Mouse (Mus musculus) C2C12 (cell line): Measurements from ENCODE around the gene Cntnap2. TPM values are rescaled to one million over a fixed set of nuclear protein-coding genes. Genes with fewer than 3 reads are reported as not detected.

ENCODE experiments used
- H3K27me3 ChIP-seq: one replicate; pipeline ENCODE4 v1.6.1; 2011; ENCODE audit not compliant: control insufficient read depth, insufficient read depth, insufficient read length
- H3K36me3 ChIP-seq: one replicate; pipeline ENCODE4 v1.6.1; 2011; ENCODE audit not compliant: control insufficient read depth, insufficient read depth
- H3K4me3 ChIP-seq: one replicate; pipeline ENCODE4 v1.5.1; 2011; ENCODE audit warnings: mild to moderate bottlenecking, control low read depth; ENCODE audit not compliant: poor library complexity, insufficient read depth, severe bottlenecking
- H3K79me2 ChIP-seq: one replicate; pipeline ENCODE4 v1.6.1; 2011; ENCODE audit not compliant: control insufficient read depth, insufficient read depth
- H3K79me3 ChIP-seq: one replicate; pipeline ENCODE4 v1.6.1; 2011; ENCODE audit warnings: low read depth, control low read depth
- H3ac ChIP-seq: one replicate; pipeline ENCODE3; 2011; ENCODE audit warnings: low read depth; ENCODE audit not compliant: control insufficient read depth, insufficient read length
- CEBPB ChIP-seq: IDR thresholded peaks from one replicate; pipeline ENCODE4 v1.6.1; 2011; ENCODE audit warnings: low read depth, mild to moderate bottlenecking, control low read depth, moderate library complexity
- CTCF ChIP-seq: IDR thresholded peaks from one replicate; pipeline ENCODE4 v1.5.1; 2011; ENCODE audit not compliant: control insufficient read depth, insufficient read depth, insufficient read length
- FOSL1 ChIP-seq: IDR thresholded peaks from one replicate; pipeline ENCODE4 v1.8.0; 2011; ENCODE audit warnings: mild to moderate bottlenecking, low read length; ENCODE audit not compliant: poor library complexity, insufficient read depth, severe bottlenecking
- MAX ChIP-seq: IDR thresholded peaks from one replicate; pipeline ENCODE4 v1.6.1; 2011; ENCODE audit warnings: mild to moderate bottlenecking, control low read depth
- MYOD1 ChIP-seq: IDR thresholded peaks from one replicate; pipeline ENCODE4 v1.6.1; 2011; ENCODE audit warnings: low read depth; ENCODE audit not compliant: control insufficient read depth, insufficient read length
- MYOG ChIP-seq: IDR thresholded peaks from one replicate; pipeline ENCODE4 v1.6.1; 2011; ENCODE audit not compliant: control insufficient read depth, insufficient read length; ENCODE audit errors: extremely low read depth
- USF1 ChIP-seq: IDR thresholded peaks from one replicate; pipeline ENCODE4 v1.6.1; 2011; ENCODE audit warnings: low read depth, mild to moderate bottlenecking, control low read depth, moderate library complexity
- polyA plus RNA-seq: library from polyadenylated mRNA; unstranded; fragments of >200 nt; fragmentation: generic; extraction: Trizol; gene quantifications from one replicate; pipeline ENCODE4 v1.2.1, GENCODE M21; 2012; ENCODE audit warnings: missing spikeins

Gene Cntnap2
- polyA plus RNA-seq, 1 experiment, result 0.02 TPM

DNA sequence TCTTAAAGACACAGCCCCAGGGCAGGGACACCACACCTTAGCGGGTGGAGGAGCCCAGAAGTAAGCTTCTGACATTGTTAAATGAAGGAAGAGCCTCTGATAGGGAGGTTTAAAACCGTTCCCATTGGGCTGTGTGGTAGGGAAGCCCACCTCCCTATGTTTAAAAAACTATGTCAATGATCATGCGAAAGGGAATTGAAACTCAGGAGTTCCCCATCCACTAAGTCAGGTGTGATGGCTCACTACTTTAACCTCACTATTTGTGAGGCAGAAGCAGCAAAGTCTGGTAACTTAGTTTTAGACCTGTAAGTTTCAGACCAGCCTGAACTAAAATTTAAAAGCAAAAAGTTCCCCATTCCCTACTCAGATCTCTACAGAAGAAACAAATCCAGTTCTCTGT is 2210.3 kb downstream of the Cntnap2 start:
- Histone ChIP-seq H3K36me3 (no peaks in the 10 kb centered on the region), H3K79me2 (no peaks in the 10 kb centered on the region), H3K4me3 (no peak overlapping the region), H3K27me3 (no peaks in the 10 kb centered on the region), H3K79me3 (no peaks in the 10 kb centered on the region), H3ac (no peak overlapping the region)
- TF ChIP-seq MYOG (no peak), MAX (no peak), CEBPB (no peak), FOSL1 (no peak), CTCF (no peak), MYOD1 (no peak), USF1 (no peak)

GRCm38 (mm10) chr6:47271576-47271975 is 2212.4 kb downstream of the Cntnap2 start:
- Histone ChIP-seq H3K36me3 (no peaks in the 10 kb centered on the region), H3K79me2 (no peaks in the 10 kb centered on the region), H3K27me3 (no peaks in the 10 kb centered on the region), H3K4me3 (no peak overlapping the region), H3ac (no peak overlapping the region), H3K79me3 (no peaks in the 10 kb centered on the region)
- TF ChIP-seq MYOD1 (no peak), MYOG (no peak)

GRCm38 (mm10) chr6:47272606-47273575 is 2213.7 kb downstream of the Cntnap2 start:
- TF ChIP-seq FOSL1, result no peak
- TF ChIP-seq MAX, result no peak
- no peak for TF ChIP-seq MYOG
- no peak for TF ChIP-seq USF1
- TF ChIP-seq CTCF, result no peak
- no peak for TF ChIP-seq CEBPB
- no peak for TF ChIP-seq MYOD1

GRCm38 (mm10) chr6:47275065-47275464 is 2215.9 kb downstream of the Cntnap2 start:
- no peak overlapping the region for H3ac ChIP-seq
- no peak overlapping the region for H3K4me3 ChIP-seq
- TF ChIP-seq CTCF (no peak), CEBPB (no peak), MYOG (no peak), MYOD1 (no peak), FOSL1 (no peak), USF1 (no peak), MAX (no peak)
- no peaks in the 10 kb centered on the region for H3K27me3 ChIP-seq
- no peaks in the 10 kb centered on the region for H3K79me3 ChIP-seq
- no peaks in the 10 kb centered on the region for H3K36me3 ChIP-seq
- no peaks in the 10 kb centered on the region for H3K79me2 ChIP-seq

More at GRCm38 (mm10) chr6:47272606-47273575, 2213.7 kb downstream of the Cntnap2 start:
- no peaks in the 10 kb centered on the region for H3K79me2 ChIP-seq
- no peaks in the 10 kb centered on the region for H3K27me3 ChIP-seq
- no peak overlapping the region for H3ac ChIP-seq
- no peaks in the 10 kb centered on the region for H3K36me3 ChIP-seq
- no peak overlapping the region for H3K4me3 ChIP-seq
- no peaks in the 10 kb centered on the region for H3K79me3 ChIP-seq

DNA sequence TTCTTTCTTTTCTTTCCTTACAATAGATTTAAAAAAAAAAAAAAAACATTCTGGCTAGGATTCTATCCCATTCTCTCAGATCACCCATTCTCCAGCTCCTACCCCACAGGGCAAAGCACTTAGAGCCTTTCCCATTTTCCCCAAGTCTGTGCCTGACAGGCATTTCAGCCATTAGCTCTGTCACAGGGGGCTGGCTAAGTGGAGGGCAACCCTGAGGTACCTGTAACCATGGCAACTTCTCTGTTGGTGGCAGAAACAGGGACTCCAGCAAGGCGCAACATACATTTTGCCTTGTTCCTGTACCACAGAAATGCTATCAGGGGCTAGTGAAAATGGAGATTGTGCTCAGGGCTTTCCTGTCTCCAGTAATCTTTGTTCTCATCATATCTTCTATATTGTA is 2220.0 kb downstream of the Cntnap2 start:
- H3K79me3 ChIP-seq, result no peaks in the 10 kb centered on the region
- H3K27me3 ChIP-seq, result no peaks in the 10 kb centered on the region
- H3ac ChIP-seq, result no peak overlapping the region
- H3K79me2 ChIP-seq, result no peaks in the 10 kb centered on the region
- no peaks in the 10 kb centered on the region for H3K36me3 ChIP-seq
- no peak overlapping the region for H3K4me3 ChIP-seq
- no peak for TF ChIP-seq USF1
- TF ChIP-seq CTCF, result no peak
- TF ChIP-seq CEBPB, result no peak
- no peak for TF ChIP-seq MAX
- no peak for TF ChIP-seq MYOD1
- TF ChIP-seq MYOG, result no peak
- no peak for TF ChIP-seq FOSL1
